Mouse (Mus musculus) CD4-positive naive resting alpha-beta T cell, adult 76 days (primary cell): ENCODE measurements around the gene Phip. TPM values are rescaled to one million over a fixed set of nuclear protein-coding genes. Genes with fewer than 3 reads are reported as not detected.

Experiments
- total RNA-seq: library from RNA; stranded (reverse); gene quantifications from one replicate; pipeline ENCODE4 v1.2.4, GENCODE M21; 2023

The Phip gene
- total RNA-seq, result 162 TPM

DNA sequence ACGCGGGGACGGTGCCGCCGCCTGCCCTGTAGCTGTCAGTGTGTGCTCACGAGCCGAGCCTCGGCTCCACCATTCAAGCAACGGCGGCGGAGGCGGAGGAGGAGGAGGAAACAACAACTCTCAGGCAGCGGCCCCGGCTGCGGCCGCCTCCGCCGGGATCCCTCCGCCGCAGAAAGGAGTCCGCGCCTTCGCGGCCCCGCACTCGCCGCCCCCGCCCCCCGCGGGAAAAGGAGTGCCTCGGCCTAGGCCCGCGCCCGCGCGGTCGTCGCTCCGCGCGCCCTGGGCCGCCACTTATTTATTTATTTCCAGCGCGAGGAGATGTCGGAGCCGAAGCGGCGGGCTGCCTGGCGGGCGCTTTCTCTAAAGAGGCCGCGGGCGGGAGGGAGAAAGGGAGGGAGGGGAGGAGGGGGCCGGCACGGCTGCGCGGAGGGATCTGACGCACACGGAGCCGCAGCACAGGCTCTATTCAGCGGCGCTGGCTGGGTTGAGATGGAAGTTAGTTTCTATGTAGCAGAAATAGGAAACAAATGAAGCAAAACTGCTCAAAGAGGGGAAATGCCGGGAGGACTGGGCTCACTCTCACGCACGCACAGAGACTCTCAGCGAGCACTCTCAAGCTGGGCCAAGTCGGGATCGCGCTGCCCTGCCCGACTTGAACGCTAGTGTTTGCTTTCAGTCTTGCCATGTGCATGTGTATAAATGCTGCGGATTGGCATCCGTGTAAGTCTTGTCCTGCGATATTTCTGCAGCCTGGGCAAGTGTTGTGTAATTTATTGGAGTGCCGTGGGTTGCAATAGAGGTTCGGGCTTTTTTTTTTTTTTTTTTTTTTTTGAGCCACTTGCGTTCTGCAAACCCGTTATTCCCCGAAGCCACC, at the start of gene Phip:
Gene Phip (minus strand): TSS at position 175 of the 874 bp plus-strand sequence.

DNA sequence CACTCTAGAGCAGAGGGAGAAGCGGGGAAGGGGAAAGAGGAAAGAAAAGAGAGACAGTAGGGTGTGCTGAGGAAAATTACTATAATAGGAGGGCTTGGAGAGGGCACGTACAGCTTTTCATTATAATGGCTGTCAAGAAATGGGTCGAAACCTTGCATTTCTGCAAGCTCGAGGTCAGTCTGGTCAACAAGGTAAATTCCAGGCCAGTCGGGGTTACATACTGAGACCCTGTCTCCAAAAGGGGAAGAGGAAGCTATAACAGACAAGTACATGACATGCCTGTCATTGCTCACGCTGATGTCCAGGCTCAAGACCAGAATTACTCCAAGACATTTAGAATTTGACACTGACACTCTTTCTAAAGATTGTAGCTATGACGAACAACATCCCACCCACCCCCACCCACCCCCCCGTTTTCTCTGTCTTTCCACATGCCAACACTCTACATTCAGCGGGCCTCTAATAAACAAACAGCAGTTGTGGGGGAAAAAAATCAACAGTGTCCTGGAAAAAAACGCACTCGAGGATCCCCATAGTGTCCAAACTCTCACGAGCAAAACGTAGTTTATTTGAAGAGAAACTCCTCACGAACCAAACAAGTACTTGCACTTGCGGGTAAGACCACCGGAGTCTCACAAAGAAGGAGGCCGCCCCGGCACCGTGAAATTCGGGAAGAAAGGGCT, 146.2 kb downstream of the Phip start, which contains the start of gene Irak1bp1:
Gene Irak1bp1 (plus strand): TSS at position 534 of the 683 bp plus-strand sequence.

Other genes starting within 250 kb of the Phip start
- 0.59 TPM for gene Irak1bp1, start 146.0 kb downstream of the Phip start, total RNA-seq
- 0.59 TPM for gene Hmgn3, start 171.2 kb upstream of the Phip start, total RNA-seq